Mouse (Mus musculus) neural tube, postnatal 0 days (tissue): ENCODE data around the gene Kcnip3. TPM values are rescaled to one million over a fixed set of nuclear protein-coding genes. Genes with fewer than 3 reads are reported as not detected.

Source experiments
- polyA plus RNA-seq: library from polyadenylated mRNA; unstranded; fragments of >200 nt; fragmentation: Nextera tagmentation; extraction: Ambion mirVana; gene quantifications from 2 replicates; pipeline ENCODE4 v1.2.1, GENCODE M21; 2015

Gene Kcnip3
- 13.3 and 14.9 TPM in 2 replicates for polyA plus RNA-seq

GRCm38 (mm10) chr2:127522006-127522441 lies at the start of gene Kcnip3:
Gene Kcnip3 (minus strand): TSS chr2:127522094.

GRCm38 (mm10) chr2:127541185-127541584 lies 19.3 kb upstream of the Kcnip3 start, which contains the start of gene Prom2:
Gene Prom2 (minus strand): TSS chr2:127541467.

GRCm38 (mm10) chr2:127444055-127444789 lies 77.7 kb downstream of the Kcnip3 start, which contains the start of gene Fahd2a:
Gene Fahd2a (minus strand): TSS chr2:127444565.

GRCm38 (mm10) chr2:127424977-127425376 lies 96.9 kb downstream of the Kcnip3 start, which contains the start of gene Gpat2:
Gene Gpat2 (plus strand): TSS chr2:127425199.

Other genes with a start within 250 kb of the Kcnip3 start
- gene Dusp2, start 185.9 kb downstream of the Kcnip3 start, polyA plus RNA-seq = 23.5 and 23.8 TPM in 2 replicates
- gene Astl, start 183.5 kb downstream of the Kcnip3 start, polyA plus RNA-seq = not detected in 2 replicates
- gene Adra2b, start 158.9 kb downstream of the Kcnip3 start, polyA plus RNA-seq = 0.53 and 0.88 TPM in 2 replicates
- gene Gpat2, start 96.9 kb downstream of the Kcnip3 start, polyA plus RNA-seq = 0.17 and 0.21 TPM in 2 replicates
- 33.7 and 39.1 TPM in 2 replicates for gene Fahd2a, start 77.5 kb downstream of the Kcnip3 start, polyA plus RNA-seq
- gene Prom2, start 19.4 kb upstream of the Kcnip3 start, polyA plus RNA-seq = 0.04 TPM in 1 of 2 replicates, not detected in the other
- 4.2 and 4.6 TPM in 2 replicates for gene Zfp661, start 65.0 kb upstream of the Kcnip3 start, polyA plus RNA-seq
- 136 and 140 TPM in 2 replicates for gene Mrps5, start 65.1 kb upstream of the Kcnip3 start, polyA plus RNA-seq
- gene Mal, start 134.6 kb upstream of the Kcnip3 start, polyA plus RNA-seq = 24.5 and 24.6 TPM in 2 replicates
- 0.39 and 0.45 TPM in 2 replicates for gene Mall, start 207.8 kb upstream of the Kcnip3 start, polyA plus RNA-seq